Mouse (Mus musculus): ENCODE results near the gene Ttll5.

GRCm38 (mm10) chr12:86025480-86025879 is 201.0 kb downstream of the Ttll5 start:
- TF ChIP-seq CTCF (IDR thresholded peaks at IDR 0.05; ENCODE audit: borderline replicate concordance, extremely low read depth, insufficient read depth, insufficient read length) (no peak), POLR2A (IDR thresholded peaks at IDR 0.05; ENCODE audit: borderline replicate concordance, extremely low read depth, insufficient read depth, insufficient read length, poor library complexity, severe bottlenecking) (no peak)

Data from brain, embryonic 14.5 days (tissue).